Mouse (Mus musculus) retina, postnatal 7 days (tissue): ENCODE results near the gene Crisp1.

Source experiments
- DNase-seq: peaks from one replicate; pipeline ENCODE4 v3.0.0-alpha.2; 2012; ENCODE audit warnings: low read depth, low spot score

Gene Crisp1

DNA sequence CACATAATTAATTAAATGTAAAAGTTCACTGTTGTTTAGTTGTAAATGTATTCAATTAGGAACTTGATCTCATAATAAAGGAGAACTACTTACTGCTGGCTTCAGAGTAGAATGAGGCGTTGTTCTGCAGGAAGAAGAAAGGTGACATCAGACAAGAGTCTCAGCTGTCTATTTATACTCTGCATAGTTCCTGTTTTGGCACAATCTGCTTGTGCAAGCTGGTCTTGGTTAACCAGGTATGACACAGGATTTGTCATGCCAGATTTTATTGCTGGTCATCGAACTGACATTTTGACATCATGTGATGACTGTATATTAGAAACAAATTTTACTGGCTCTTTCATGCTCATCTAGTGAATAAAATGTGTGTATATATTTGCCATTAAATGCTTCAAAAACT, at the start of gene Crisp1:
Crisp1 (minus strand) TSS at position 146 of the 400 bp plus-strand sequence.
- DNase-seq, result no peak

DNA sequence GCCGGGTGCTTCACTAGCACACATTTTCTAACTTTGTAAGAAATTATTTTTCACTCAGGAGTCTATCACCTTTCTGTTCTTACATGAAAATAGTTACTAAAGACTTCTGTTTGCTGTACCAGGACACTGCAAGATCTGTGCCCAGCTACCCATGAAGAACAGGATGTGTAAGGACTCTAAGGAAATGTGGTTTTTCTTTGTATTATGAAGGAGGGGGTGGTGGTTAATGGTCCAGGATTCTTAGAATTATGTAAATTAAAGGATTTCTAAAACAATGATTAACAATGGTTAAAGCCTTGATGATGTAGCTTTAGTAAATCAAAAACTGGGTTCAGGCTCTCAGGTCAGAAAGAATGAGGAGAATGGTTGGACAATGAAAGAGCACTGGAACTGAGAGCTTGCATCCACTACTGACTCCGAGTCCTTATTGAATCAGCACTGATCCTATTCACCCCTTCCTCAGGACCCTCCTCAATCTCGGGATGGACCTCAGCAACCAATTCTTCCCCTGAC, 23.5 kb upstream of the Crisp1 start:
- DNase-seq, result no peak

DNA sequence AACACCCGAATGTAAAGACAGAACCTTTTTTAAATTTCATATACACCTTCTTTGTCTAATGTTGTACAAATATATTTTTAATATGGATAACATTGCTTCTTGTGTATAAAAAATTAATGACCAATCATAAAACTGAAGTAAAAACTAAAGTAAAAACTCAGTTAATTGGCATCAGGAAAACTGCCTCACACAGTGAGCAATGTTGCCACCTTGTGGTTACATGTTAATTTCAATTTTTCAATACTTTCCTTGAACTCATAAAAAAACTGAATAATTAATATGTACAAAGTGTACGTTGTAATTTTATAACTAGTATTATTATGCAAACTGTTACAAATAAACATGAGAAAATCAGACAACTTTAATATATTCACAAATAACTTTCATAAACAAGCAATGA, 33.6 kb downstream of the Crisp1 start:
- DNase-seq, result no peak

DNA sequence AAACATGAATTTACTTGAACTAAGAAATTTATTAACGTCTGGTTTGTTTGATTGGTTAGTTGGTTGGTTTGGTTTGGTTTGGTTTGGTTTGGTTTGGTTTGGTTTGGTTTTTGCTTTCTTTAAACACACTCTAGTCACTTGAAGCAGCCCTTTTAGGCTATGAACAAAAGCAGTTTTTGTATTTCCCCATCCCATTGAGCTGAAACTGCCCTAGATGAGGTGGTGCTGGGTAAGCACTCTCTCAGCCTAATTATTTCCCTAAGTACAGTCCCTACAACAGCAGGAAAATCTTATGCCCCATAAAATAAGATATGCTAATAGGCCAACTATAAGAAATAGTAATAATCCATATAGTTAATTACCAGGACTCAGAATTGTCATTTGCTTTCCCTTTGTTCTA, 43.5 kb downstream of the Crisp1 start:
- DNase-seq, result no peak

DNA sequence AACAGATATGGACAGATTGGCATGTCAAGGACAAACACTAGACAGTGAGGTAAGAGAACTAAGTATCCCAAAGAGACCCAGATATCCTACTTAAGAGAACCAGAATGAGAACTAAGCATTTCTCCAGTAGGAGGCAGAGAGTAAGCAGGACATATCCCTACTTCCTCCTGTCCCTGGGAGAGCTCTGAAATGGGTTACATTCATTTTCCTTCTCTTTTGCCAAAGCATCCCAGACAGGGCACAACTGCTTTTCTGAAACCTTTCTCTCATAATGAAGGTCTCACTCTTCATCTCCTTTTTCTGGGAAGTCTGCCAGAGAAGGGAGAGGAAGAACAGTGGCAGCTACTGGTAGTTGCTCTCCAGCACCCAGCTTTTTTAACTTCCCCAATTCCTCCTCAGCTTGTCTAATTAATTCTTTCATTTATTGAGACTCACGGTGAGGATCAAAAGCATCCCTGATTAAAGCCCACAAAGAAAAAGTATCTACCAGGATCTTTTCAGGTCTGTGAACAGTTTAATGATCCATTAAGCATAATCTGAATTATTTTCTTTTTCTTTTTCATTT, 44.0 kb downstream of the Crisp1 start:
- no peak for DNase-seq

DNA sequence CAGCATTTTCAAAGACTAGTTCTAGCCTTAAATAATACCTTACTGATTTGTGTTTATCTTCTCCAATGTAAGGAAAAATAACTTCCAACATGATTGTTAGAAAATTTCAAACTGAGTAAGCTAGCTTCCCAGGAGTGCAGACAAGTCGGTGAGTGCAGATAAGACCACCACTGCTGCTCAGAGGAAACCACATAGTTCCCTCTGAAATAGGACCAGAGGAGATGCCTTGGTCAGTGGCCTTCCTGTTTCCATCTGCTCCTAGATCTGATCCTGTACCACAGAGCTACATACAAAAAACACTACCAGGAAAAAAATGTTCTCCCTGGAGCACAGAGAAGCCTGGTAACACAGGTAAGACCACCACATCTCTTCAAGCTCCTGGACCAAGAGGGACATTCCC, 66.5 kb downstream of the Crisp1 start:
- DNase-seq, result no peak
